Mouse (Mus musculus): ENCODE data around the gene Tmem140. TPM values are rescaled to one million over a fixed set of nuclear protein-coding genes. Genes with fewer than 3 reads are reported as not detected.

Gene Tmem140
- 21.8 and 80.7 TPM in 2 replicates for polyA plus RNA-seq (2012; rRNA removed; ENCODE audit: low replicate concordance)

DNA sequence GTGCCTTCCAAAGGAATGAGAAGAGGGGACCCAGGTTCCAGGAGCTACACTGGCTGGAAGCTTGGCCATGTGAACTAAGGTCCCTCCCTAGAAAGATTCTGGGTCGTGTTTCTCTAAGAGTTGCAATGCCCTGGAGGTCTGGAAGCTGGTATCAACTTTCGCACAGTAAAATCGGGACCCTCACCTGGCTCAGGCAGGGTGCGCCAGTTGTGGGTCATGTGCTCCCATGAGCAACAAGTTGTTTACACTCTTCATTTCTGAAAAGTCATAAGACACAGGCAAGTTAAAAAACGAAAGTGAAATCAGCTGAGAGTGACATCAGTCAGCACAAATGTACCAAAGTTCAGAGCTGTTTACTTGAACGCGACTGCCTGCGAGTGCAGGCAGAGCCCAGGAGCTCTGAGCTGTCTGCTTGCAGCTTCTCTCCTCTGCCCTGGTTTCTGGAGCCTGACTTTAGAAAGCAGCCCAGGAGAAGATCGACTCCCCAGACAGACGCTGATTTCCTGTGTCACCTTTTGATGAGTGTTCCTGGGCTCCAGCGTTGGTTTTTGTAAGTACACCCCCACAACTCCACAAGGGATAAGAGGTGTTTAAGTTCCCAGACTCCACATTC lies at the start of gene Tmem140:
Tmem140 (plus strand) TSS at position 356 of the 613 bp plus-strand sequence.

DNA sequence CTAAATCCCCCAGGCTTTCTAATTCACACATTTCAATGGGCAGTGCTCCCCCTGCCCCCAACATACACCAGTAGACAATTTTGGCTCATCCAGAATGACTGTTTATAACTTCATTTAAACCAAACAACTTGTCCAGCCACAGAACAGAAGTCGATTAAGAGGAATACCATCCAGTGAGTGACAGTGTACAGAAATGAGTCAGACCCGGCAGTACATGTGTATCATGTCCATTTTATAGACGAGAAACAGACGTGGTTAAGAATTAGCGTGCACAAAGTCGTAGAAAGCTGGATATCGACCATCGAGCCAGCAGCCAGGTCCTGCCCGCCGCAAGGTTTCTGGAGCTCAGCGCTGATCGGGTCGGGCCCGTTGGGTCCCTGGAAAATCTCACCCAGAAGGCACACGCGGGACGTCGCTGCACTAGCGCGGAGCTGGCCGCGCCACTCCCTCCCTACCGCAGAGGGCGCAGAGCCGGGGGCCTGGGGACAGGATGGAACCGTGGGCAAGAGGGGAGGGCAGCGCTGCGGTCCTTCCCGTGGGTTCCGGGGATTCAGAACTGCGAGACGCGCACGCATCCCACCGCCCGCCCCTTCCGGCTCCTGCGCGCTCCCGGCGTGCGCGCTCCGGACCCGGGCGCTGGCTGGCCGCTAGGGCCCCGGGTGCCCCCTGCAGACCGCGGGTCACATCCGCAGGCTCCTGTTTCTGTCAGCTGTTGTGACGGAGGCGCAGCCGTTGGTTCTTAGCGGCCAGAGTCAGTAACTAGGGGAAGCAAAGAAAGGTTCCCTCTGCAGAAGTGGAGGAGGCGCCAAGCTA lies 14.8 kb downstream of the Tmem140 start, which contains the start of gene Cyren:
Cyren (minus strand) TSS at position 552 of the 813 bp plus-strand sequence.

DNA sequence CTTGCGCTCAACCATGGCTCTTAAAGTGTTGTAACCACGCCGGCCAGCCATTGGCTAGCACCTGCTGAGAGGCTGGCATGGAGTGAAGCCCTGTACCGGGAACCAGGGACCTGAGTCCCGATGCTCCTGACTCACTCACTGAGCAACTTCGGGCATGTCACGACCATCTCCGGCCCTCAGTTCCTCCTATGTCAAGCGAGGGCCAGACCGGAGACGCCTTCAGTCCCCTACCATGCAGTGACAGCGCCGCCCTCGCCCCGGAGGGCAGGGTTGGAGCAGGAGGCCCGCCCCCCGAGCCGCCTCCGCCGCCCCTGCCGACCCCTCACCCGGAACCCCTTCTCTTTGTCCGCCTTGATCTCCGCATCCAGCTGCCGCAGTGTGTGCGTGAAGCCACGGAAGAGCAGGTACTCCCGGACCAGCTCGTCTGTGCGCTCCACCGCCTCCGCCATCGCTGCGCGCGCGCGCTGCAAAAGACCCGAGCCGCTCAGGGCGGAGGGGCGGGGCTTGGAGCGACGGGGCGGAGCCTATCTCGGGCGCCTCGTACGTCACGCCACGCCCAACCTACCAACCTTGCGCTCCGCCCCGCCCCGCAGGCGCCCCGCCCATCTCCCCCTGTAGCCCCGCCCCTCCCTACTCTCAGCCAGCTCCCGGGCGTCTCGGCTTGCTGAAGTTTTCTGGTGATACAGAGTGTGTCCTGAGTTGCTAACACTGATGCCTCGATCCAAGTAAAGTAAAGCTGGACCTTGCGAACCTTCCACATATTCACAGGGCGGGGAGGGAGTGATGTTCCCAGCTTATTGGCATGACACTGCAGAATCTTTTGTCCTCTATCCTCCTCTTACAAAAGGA lies 47.6 kb downstream of the Tmem140 start, which contains the start of gene Wdr91:
Wdr91 (minus strand) TSS at position 506 of the 849 bp plus-strand sequence.

DNA sequence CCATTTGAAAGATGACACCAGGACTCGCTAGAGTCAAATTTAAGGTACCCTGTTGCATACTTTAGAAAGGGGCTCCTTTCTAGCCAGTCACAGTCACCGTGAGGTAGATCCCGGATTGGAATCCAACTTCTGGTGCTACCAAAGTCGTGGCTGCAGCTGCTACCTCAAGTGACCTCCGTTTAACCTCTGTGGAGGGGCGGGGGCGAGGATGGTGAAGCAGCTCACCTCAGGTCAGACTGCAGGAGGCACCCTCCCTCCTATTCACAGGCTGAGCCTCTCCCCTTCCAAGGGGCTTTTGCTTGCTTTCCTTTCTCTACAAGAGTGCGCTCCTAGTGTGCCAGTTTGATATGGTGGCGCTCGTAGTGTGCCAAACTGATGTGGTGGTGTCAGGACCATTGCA lies 57.0 kb downstream of the Tmem140 start, which contains the start of gene Stra8:
Stra8 (plus strand) TSS at position 208 of the 400 bp plus-strand sequence.

Other genes starting within 250 kb of the Tmem140 start
- 7.6 and 9.1 TPM in 2 replicates for gene Agbl3, start 82.7 kb upstream of the Tmem140 start, polyA plus RNA-seq (2012; rRNA removed; ENCODE audit: low replicate concordance)
- gene Cyren, start 14.9 kb downstream of the Tmem140 start, polyA plus RNA-seq (2012; rRNA removed; ENCODE audit: low replicate concordance), result 10.2 and 10.6 TPM in 2 replicates
- 23.1 and 25.3 TPM in 2 replicates for gene Wdr91, start 47.7 kb downstream of the Tmem140 start, polyA plus RNA-seq (2012; rRNA removed; ENCODE audit: low replicate concordance)
- gene Stra8, start 57.0 kb downstream of the Tmem140 start, polyA plus RNA-seq (2012; rRNA removed; ENCODE audit: low replicate concordance), result not detected in 2 replicates
- gene Slc23a4, start 125.3 kb downstream of the Tmem140 start, polyA plus RNA-seq (2012; rRNA removed; ENCODE audit: low replicate concordance), result 1.2 and 2.8 TPM in 2 replicates

Measured in subcutaneous adipose tissue, adult 2 months (tissue).